Mouse (Mus musculus) MEL (cell line): Measurements from ENCODE around the gene Mrnip. TPM values are rescaled to one million over a fixed set of nuclear protein-coding genes. Genes with fewer than 3 reads are reported as not detected.

Experiments used
- DNase-seq: peaks from one replicate; pipeline ENCODE4 v3.0.0; 2011; ENCODE audit warnings: low read depth, low spot score
- H3K27ac ChIP-seq: 2 replicates; pipeline ENCODE4 v1.5.1; 2012; ENCODE audit warnings: low read depth, mild to moderate bottlenecking, control low read depth, low read length, moderate library complexity; ENCODE audit not compliant: control insufficient read depth
- H3K27me3 ChIP-seq, 2 experiments: fragments of 150-350 bp in 1 of 2; sonication (generic) in 1 of 2; 2 replicates each; pipeline ENCODE4 v1.6.1; 2012; ENCODE audit warnings: low read length in 2 of 2, mild to moderate bottlenecking in 2 of 2, improper control_type of control experiment in 1 of 2, moderate library complexity in 1 of 2; ENCODE audit not compliant: insufficient read depth in 2 of 2, control insufficient read depth in 1 of 2
- H3K36me3 ChIP-seq, 2 experiments: 2 replicates each; pipeline ENCODE4 v1.6.1; 2012 to 2014; ENCODE audit warnings: low read length in 2 of 2, improper control_type of control experiment in 1 of 2, inconsistent platforms in 1 of 2, mild to moderate bottlenecking in 1 of 2; ENCODE audit not compliant: insufficient read depth in 2 of 2, control insufficient read depth in 1 of 2
- H3K4me1 ChIP-seq, 2 experiments: fragments of 150-350 bp in 1 of 2; sonication (generic) in 1 of 2; 2 replicates each; pipeline ENCODE4 v1.6.1; 2012; ENCODE audit warnings: low read length in 2 of 2, improper control_type of control experiment in 1 of 2, mild to moderate bottlenecking in 1 of 2; ENCODE audit not compliant: insufficient read depth in 2 of 2, control insufficient read depth in 1 of 2
- H3K4me3 ChIP-seq, 2 experiments: fragments of 150-350 bp in 1 of 2; sonication (generic) in 1 of 2; 2 replicates each; pipeline ENCODE4 v1.5.1; 2012; ENCODE audit warnings: low read depth in 2 of 2, low read length in 2 of 2, mild to moderate bottlenecking in 2 of 2, moderate library complexity in 2 of 2, control low read depth in 1 of 2, improper control_type of control experiment in 1 of 2; ENCODE audit not compliant: control insufficient read depth in 1 of 2, insufficient read depth in 1 of 2
- H3K79me2 ChIP-seq: 2 replicates; pipeline ENCODE4 v1.6.1; 2012; ENCODE audit warnings: mild to moderate bottlenecking, low read length, moderate library complexity; ENCODE audit not compliant: control insufficient read depth, poor library complexity, insufficient read depth
- H3K9ac ChIP-seq: 2 replicates; pipeline ENCODE4 v1.6.1; 2012; ENCODE audit warnings: low read depth, mild to moderate bottlenecking, control low read depth, low read length, moderate library complexity; ENCODE audit not compliant: control insufficient read depth, poor library complexity, severe bottlenecking
- H3K9me3 ChIP-seq: fragments of 150-350 bp; sonication (generic); replicated peaks from 2 replicates; pipeline ENCODE4 v1.6.1; 2012; ENCODE audit warnings: mild to moderate bottlenecking, low read length, improper control_type of control experiment, moderate library complexity; ENCODE audit not compliant: insufficient read depth
- BHLHE40 ChIP-seq: IDR thresholded peaks from 2 replicates; pipeline ENCODE4 v1.6.1; 2012; ENCODE audit warnings: low read depth, mild to moderate bottlenecking, inconsistent platforms, low read length, improper control_type of control experiment, borderline replicate concordance
- CHD2 ChIP-seq: IDR thresholded peaks from 2 replicates; pipeline ENCODE4 v1.6.1; 2011; ENCODE audit warnings: low read length, improper control_type of control experiment
- CTCF ChIP-seq, 3 experiments: IDR thresholded peaks in 2 of 3; conservative IDR thresholded peaks in 1 of 3; 2 replicates each; pipeline ENCODE4 v1.5.1; 2011 to 2012; ENCODE audit warnings: low read length in 3 of 3, low read depth in 2 of 3, mild to moderate bottlenecking in 2 of 3, improper control_type of control experiment in 1 of 3, inconsistent platforms in 1 of 3, mixed read lengths in 1 of 3, moderate library complexity in 1 of 3; ENCODE audit not compliant: control insufficient read depth in 1 of 3, insufficient read depth in 1 of 3, poor library complexity in 1 of 3, severe bottlenecking in 1 of 3
- E2F4 ChIP-seq: IDR thresholded peaks from 2 replicates; pipeline ENCODE4 v1.6.1; 2011; ENCODE audit warnings: low read depth, low read length, improper control_type of control experiment, borderline replicate concordance
- JUND ChIP-seq: IDR thresholded peaks from 2 replicates; pipeline ENCODE4 v1.6.1; 2011; ENCODE audit warnings: low read depth, mild to moderate bottlenecking, improper control_type of control experiment, low read length
- MAFK ChIP-seq: IDR thresholded peaks from 2 replicates; pipeline ENCODE4 v1.6.1; 2011; ENCODE audit warnings: low read depth, mild to moderate bottlenecking, low read length, improper control_type of control experiment, borderline replicate concordance
- MAX ChIP-seq: IDR thresholded peaks from 2 replicates; pipeline ENCODE4 v1.6.1; 2011; ENCODE audit warnings: low read length, improper control_type of control experiment
- MAZ ChIP-seq: IDR thresholded peaks from 2 replicates; pipeline ENCODE4 v1.6.1; 2012; ENCODE audit warnings: low read depth, mild to moderate bottlenecking, inconsistent platforms, low read length, improper control_type of control experiment
- MEF2A ChIP-seq: IDR thresholded peaks from 2 replicates; pipeline ENCODE4 v1.6.1; 2014; ENCODE audit warnings: low read depth, mild to moderate bottlenecking, inconsistent platforms, low read length, improper control_type of control experiment; ENCODE audit not compliant: poor library complexity, insufficient replicate concordance, severe bottlenecking; ENCODE audit errors: extremely low read depth
- MXI1 ChIP-seq: IDR thresholded peaks from 2 replicates; pipeline ENCODE4 v1.6.1; 2011; ENCODE audit warnings: mild to moderate bottlenecking, low read depth, low read length, improper control_type of control experiment
- MYB ChIP-seq: IDR thresholded peaks from 2 replicates; pipeline ENCODE4 v1.6.1; 2011; ENCODE audit warnings: mild to moderate bottlenecking, low read depth, low read length, improper control_type of control experiment
- MYC ChIP-seq: IDR thresholded peaks from 2 replicates; pipeline ENCODE4 v1.6.1; 2011; ENCODE audit warnings: low read depth, mild to moderate bottlenecking, low read length, improper control_type of control experiment, moderate library complexity
- POLR2A ChIP-seq, 2 experiments: IDR thresholded peaks; 2 replicates each; pipeline ENCODE4 v1.6.1; 2011 to 2012; ENCODE audit warnings: low read length in 2 of 2, mild to moderate bottlenecking in 2 of 2, control low read depth in 1 of 2, improper control_type of control experiment in 1 of 2, low read depth in 1 of 2, moderate library complexity in 1 of 2; ENCODE audit not compliant: control insufficient read depth in 1 of 2, insufficient read depth in 1 of 2, poor library complexity in 1 of 2
- POLR2AphosphoS2 ChIP-seq: IDR thresholded peaks from 2 replicates; pipeline ENCODE4 v1.6.1; 2011; ENCODE audit warnings: low read length, improper control_type of control experiment
- POLR2AphosphoS5 ChIP-seq: IDR thresholded peaks from 2 replicates; pipeline ENCODE4 v1.6.1; 2012; ENCODE audit warnings: low read depth, borderline replicate concordance, mild to moderate bottlenecking, inconsistent platforms, low read length, moderate library complexity, mixed read lengths
- RAD21 ChIP-seq: IDR thresholded peaks from 2 replicates; pipeline ENCODE4 v1.6.1; 2011; ENCODE audit warnings: mild to moderate bottlenecking, low read depth, low read length, improper control_type of control experiment
- TCF12 ChIP-seq: IDR thresholded peaks from 2 replicates; pipeline ENCODE4 v1.6.1; 2014; ENCODE audit warnings: low read depth, mild to moderate bottlenecking, inconsistent platforms, low read length, improper control_type of control experiment, moderate library complexity
- UBTF ChIP-seq: IDR thresholded peaks from 2 replicates; pipeline ENCODE4 v1.6.1; 2012; ENCODE audit warnings: low read depth, mild to moderate bottlenecking, inconsistent platforms, low read length, improper control_type of control experiment, moderate library complexity, borderline replicate concordance; ENCODE audit not compliant: insufficient read depth
- USF1 ChIP-seq: IDR thresholded peaks from 2 replicates; pipeline ENCODE4 v1.6.1; 2014; ENCODE audit warnings: low read depth, mild to moderate bottlenecking, inconsistent platforms, low read length, improper control_type of control experiment, moderate library complexity
- USF2 ChIP-seq, 2 experiments: IDR thresholded peaks; 2 replicates each; pipeline ENCODE4 v1.6.1; 2011 to 2012; ENCODE audit warnings: improper control_type of control experiment in 2 of 2, low read length in 2 of 2, borderline replicate concordance in 1 of 2, inconsistent platforms in 1 of 2, low read depth in 1 of 2, mild to moderate bottlenecking in 1 of 2; ENCODE audit not compliant: insufficient read depth in 1 of 2
- ZKSCAN1 ChIP-seq: IDR thresholded peaks from 2 replicates; pipeline ENCODE4 v1.6.1; 2012; ENCODE audit warnings: low read depth, mild to moderate bottlenecking, inconsistent platforms, low read length, improper control_type of control experiment, moderate library complexity
- ZNF384 ChIP-seq: IDR thresholded peaks from 2 replicates; pipeline ENCODE4 v1.6.1; 2012; ENCODE audit warnings: low read depth, mild to moderate bottlenecking, inconsistent platforms, low read length, improper control_type of control experiment
- polyA plus RNA-seq, 2 experiments: library from polyadenylated mRNA; stranded (reverse) in 1 of 2; unstranded in 1 of 2; fragments of >175 nt in 1 of 2; fragments of >200 nt in 1 of 2; gene quantifications; 2 replicates each; pipeline versions ENCODE4 v1.2.1 to v1.2.4; 2012; ENCODE audit warnings: low replicate concordance in 2 of 2, low read depth in 1 of 2; ENCODE audit not compliant: insufficient read length in 2 of 2, insufficient read depth in 1 of 2, missing spikeins in 1 of 2
- total RNA-seq: library from RNA; depleted of rRNA; stranded (reverse); fragments of 300-350 nt; gene quantifications from 2 replicates; pipeline ENCODE4 v1.2.3, GENCODE M21; 2012

Gene Mrnip
- total and polyA plus RNA-seq, 3 experiments: 8.6 to 10.6 TPM; not detected in 1

- Histone ChIP-seq H3K4me1 (no peaks in the 10 kb centered on the region), H3K9ac (no peak overlapping the region), H3K79me2 (no peaks in the 10 kb centered on the region), H3K36me3 (no peaks in the 10 kb centered on the region), H3K27ac (no peak overlapping the region), H3K9me3 (no peaks in the 10 kb centered on the region), H3K4me3 (no peak overlapping the region), H3K27me3 (no peaks in the 10 kb centered on the region)
- TF ChIP-seq BHLHE40 (no peak), POLR2AphosphoS2 (no peak), POLR2A (IDR thresholded peaks at IDR 0.05; ENCODE audit: control insufficient read depth in 1 of 2, insufficient read depth in 1 of 2, low read depth in 1 of 2, low read length in 2 of 2, poor library complexity in 1 of 2) (no peak), MXI1 (no peak), POLR2AphosphoS5 (no peak), MAFK (no peak), UBTF (no peak), MAZ (no peak), CHD2 (no peak), JUND (no peak), USF2 (IDR thresholded peaks at IDR 0.05; ENCODE audit: borderline replicate concordance in 1 of 2, insufficient read depth in 1 of 2, low read depth in 1 of 2, low read length in 2 of 2) (no peak), MAX (no peak), USF1 (no peak), MEF2A (no peak), TCF12 (no peak), RAD21 (no peak), CTCF (IDR thresholded peaks at IDR 0.05 in 2 of 3, conservative IDR thresholded peaks at IDR 0.05 in 1 of 3; ENCODE audit: control insufficient read depth in 1 of 3, insufficient read depth in 1 of 3, low read depth in 2 of 3, low read length in 3 of 3, poor library complexity in 1 of 3, severe bottlenecking in 1 of 3) (no peak), MYB (no peak), ZKSCAN1 (no peak), E2F4 (no peak)
- no peak for DNase-seq
Observed at GRCm38 (mm10) chr11:50190362-50190761, 16.1 kb downstream of the Mrnip start.

- no peak overlapping the region for H3K9ac ChIP-seq
- H3K79me2 ChIP-seq: no peaks in the 10 kb centered on the region
- H3K27ac ChIP-seq: no peak overlapping the region
- no peaks in the 10 kb centered on the region for H3K27me3 ChIP-seq
- H3K4me1 ChIP-seq: no peaks in the 10 kb centered on the region
- H3K36me3 ChIP-seq: no peaks in the 10 kb centered on the region
- no peaks in the 10 kb centered on the region for H3K9me3 ChIP-seq
- H3K4me3 ChIP-seq: no peak overlapping the region
- TF ChIP-seq MAZ: no peak
- peak; percentile 19 for TF ChIP-seq ZNF384
- no peak for TF ChIP-seq MYC
- no peak for DNase-seq
Observed at GRCm38 (mm10) chr11:50192278-50192677, 18.0 kb downstream of the Mrnip start.
